Mouse (Mus musculus) gastrocnemius, postnatal 4 days (tissue): ENCODE data around the gene Arhgap22. TPM values are rescaled to one million over a fixed set of nuclear protein-coding genes. Genes with fewer than 3 reads are reported as not detected.
A peak's percentile ranks its signal among the peaks of the same experiment; 100 is the strongest.

Experiments used
- DNase-seq, 2 experiments: peaks; one replicate each; pipeline ENCODE4 v3.0.0; 2021 to 2022; ENCODE audit warnings: low spot score in 2 of 2, mixed read lengths in 2 of 2
- total RNA-seq, 2 experiments: library from RNA; stranded (reverse); gene quantifications; 2 replicates each; pipeline ENCODE4 v1.2.3; 2021

Gene Arhgap22
- total RNA-seq, 2 experiments from 2014 or later: 1.9 to 3.5 TPM

- DNase-seq: no peak
Measured at GRCm38 (mm10) chr14:33212271-33212957, 1.4 kb upstream of the Arhgap22 start.

DNA sequence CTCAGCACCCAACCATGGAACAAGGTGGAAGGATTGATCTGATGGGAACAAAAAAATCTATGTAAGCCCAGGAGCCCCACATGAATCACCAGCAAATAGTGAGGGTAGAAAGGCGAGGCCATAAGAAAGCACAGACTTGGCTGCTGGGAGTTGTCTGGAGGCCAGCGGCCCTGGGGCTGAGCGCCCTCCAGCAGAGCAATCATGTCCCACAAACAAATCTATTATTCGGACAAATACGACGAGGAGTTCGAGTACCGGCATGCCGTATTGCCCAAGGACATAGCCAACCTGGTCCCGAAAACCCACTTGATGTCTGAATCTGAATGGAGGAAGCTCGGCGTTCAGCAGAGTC lies 892 bp upstream of the Arhgap22 start:
- no peak for DNase-seq

GRCm38 (mm10) chr14:33214767-33215128 lies 922 bp downstream of the Arhgap22 start:
- DNase-seq: no peak

DNA sequence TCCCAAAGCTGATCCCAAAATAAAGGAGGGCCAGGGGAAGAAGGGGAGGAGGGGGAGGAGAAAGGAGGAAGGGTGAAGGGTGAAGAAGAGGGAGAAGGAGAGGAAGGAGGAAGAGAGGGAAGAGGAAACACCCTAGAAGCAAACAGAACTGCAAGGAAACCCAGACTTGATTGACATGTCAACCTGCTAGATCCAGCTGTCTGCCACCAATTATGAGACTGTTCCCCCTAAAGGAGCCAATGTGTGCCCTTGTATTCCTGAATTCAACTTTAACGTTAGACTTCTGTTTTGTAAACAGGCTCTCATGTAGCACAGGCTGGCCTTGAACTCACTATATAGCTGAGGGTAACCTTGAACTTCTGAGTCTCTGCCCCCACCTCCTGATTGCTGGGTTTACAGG lies 1.3 kb downstream of the Arhgap22 start:
- no peak for DNase-seq

DNA sequence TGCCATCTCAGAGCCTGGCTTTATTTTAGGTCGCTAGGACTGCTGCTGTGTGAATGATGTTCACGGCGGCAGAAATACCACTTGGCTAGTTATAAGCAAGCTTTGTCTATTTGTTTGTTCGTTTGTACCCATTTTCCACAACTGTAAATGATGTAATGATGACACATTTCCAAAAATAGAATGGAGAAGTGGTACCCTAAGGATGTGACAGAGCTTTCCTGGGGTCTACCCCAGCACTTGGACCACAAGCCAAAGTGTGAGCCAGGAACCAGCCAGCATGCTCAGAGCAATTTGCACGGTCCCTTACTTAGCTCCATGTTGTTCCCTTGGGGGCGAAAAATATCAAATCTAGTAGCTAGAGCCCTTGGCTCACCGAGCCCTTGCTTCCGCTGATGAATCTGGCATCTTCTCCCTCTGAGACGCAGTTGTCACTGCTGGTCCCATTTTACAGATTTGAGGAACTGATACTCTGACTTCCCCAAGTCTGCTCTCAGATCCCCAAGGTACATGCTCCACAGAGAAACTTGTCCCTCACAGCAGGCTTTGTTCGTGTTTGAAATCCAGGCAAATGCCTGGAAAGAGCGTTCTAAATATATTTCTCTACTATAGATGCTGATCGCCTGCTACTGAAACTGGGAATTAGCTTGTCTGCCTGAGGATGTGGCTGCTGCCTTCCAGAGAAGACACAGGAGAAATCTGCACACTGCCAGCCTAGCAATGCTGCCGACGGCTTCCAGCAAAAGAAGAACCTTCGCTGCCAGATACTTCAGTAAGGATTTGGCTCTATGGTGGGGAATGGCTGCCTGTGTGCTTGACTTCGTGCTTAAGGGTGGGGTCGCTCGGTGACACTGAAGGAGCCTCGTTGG lies 2.8 kb downstream of the Arhgap22 start:
- no peak for DNase-seq

- no peak for DNase-seq
Measured at GRCm38 (mm10) chr14:33225235-33225634, 11.4 kb downstream of the Arhgap22 start.

GRCm38 (mm10) chr14:33230672-33231071 lies 16.8 kb downstream of the Arhgap22 start:
- no peak for DNase-seq

GRCm38 (mm10) chr14:33231311-33231710 lies 17.5 kb downstream of the Arhgap22 start:
- DNase-seq: no peak

- DNase-seq: no peak
Measured at GRCm38 (mm10) chr14:33232048-33232447, 18.2 kb downstream of the Arhgap22 start.

GRCm38 (mm10) chr14:33235661-33236060 lies 21.8 kb downstream of the Arhgap22 start:
- no peak for DNase-seq

GRCm38 (mm10) chr14:33240400-33240799 lies 26.6 kb downstream of the Arhgap22 start:
- DNase-seq: no peak

DNA sequence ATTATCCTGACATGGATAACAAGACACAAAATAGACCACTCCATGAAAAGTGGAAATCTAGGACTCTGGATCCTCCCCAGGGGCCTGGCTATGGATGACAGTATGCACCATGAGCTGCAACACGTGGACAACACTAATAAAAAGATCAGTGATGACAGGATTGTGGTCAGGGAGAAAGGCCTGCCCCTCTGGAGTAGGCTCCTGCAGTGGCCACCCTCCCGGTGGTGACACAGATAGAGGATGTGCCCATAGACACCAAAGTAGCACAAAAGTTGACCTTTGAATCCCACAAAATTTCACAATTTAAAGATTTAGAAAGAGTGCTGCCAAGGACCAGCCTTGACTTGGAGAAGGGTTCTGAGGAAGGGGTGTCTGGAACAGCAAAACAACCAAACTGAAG lies 29.4 kb downstream of the Arhgap22 start:
- no peak for DNase-seq

GRCm38 (mm10) chr14:33244519-33244918 lies 30.7 kb downstream of the Arhgap22 start:
- DNase-seq: no peak

- DNase-seq: no peak
Measured at GRCm38 (mm10) chr14:33244946-33245345, 31.1 kb downstream of the Arhgap22 start.

DNA sequence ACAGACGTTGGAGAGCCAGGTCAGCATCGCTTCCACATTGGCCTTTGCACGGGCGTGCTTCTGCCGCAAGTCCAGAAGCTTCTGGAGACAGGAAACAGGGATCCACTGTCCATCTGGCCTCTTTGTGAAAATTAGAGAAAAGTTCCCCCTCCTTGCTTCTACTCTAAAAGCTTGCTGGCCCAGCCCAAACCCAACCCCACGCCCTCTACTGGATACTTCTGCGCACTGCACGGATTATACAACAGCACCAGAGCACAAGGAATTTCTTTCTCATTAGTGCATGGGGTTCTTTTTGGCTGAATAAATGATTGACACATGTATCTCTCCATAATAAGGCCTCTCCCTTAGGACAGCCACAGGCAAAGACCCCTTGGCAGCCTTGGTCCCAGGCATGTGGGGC lies 32.6 kb downstream of the Arhgap22 start:
- peak in 1 of 2 experiments; percentile 53 for DNase-seq

DNA sequence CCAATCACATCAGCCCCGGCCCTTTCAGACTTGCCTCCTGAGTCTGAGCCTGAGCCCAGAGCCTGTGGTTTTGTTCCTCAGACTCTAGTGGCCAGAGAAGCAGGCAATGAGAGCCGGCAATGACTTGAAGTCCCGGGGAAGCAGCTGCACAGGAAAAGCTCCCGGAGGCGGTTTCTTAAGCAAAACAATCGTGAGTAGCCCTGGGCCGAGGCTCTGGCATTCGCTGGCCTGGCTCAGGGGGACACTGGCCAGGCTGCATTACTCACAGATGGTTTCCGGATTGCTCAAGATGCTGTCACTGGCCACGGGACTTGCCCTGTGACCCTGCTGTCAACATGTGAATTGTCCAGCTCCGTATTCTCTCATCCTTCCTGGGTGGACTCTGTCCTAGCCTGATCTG lies 33.8 kb downstream of the Arhgap22 start:
- DNase-seq: peak; percentile 27 to 64

DNA sequence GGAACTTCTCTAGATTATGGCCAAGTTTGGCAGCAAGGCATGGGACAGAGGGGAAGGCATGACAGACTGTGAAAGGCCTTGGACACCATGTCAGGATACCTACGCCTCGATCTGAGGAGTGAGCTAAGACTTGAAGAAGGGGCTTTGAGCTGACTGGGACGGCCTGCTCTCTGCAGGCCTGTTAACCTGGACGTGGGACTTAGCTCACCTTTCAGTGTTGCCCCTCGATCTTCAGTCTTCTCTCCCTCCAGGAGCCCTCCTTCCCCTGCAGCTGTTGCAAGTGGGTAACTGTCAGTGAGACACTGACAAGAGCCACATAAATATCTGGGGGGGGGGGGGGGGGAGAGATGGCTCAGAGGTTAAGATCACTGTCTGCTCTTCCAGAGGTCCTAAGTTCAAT lies 34.9 kb downstream of the Arhgap22 start:
- no peak for DNase-seq

DNA sequence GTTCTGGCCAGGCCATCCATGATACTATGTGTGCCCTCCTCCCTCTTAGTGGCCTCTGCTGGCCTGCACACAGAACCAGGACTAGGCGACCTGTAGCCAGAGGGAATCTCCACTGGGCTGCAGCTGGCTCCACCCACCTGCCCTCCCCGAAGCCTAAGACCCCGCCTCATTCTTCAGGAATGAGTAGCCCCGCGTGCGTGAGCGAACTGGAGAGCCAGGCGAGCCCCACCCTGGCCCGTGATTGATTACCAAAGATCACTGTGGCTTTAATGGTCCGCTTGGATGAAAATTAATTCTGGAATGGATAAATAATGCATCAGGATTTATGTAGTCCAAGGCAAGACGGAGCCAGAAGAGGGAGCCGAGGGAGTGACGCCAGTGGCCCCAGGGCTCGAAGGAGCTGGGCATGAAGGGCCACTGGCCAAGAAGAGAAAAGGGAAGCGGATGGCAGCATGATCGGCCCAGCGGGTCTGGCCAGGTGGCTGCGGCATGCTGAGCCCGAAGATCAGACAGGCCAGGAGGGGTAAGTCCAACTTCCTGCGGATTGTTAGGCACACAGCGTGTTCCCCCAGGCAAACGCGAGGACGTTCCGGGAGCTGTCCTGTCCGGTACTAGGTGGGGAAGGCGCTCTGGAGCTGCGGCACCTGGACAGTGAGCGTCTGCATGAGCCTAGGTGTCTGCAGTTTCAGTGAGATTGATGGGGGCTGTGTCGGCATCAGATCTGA lies 36.6 kb downstream of the Arhgap22 start:
- DNase-seq: peak in 1 of 2 experiments; percentile 28

DNA sequence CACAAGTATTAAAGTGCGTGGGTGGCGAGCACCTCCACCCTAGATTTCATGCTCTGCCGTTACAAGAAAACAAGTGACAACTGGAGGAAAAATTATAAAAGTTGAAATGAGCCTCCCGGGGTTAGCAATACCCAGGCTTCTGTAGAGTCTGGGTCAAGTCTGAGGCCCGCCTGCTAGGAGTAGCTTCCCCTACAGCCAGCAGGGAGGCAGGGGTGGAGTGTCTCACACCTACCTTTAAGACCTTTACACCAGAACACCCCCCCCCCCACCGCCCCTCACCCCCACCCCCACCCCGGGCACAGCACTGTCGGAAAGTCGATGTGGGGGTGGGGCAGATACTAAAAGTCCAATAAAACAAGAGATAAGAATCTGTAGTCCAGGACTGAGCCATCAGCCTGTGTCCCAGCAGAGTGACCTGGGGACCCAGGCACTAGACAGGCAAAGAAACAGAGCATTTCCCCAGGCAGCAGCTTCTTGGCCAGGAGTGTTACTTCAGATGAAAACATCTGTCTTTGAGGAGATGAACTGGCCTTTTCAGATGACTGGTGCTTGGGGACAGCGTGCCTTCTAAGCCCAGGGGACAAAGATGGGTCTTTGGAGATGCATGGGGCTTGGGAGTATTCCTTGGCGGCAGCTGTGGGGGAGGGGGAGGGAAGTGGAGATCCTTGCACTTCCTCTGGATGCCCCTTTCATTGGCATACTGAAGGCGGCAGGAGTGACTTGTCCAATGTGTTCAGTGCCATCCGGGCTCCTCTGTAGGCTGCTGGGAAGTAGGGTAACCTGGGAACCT lies 37.3 kb downstream of the Arhgap22 start:
- DNase-seq: no peak

DNA sequence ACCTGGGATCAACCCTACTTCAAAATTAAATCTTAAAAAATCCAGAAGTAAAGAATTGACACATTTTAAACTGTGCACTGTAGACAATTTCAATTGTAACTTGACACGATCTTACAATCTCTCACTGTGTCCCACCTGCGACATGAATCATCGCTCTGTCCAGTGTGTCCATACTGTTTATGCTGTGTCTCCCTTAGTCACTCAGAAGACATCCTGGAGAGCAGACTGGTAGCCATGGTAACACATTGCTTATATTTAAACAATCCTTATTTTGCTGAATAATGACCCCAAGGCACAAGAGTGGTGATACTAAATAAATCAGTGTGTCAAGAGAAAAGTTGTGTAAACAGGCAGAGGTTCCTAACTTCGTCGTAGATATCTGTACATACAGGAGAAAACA lies 44.4 kb downstream of the Arhgap22 start:
- DNase-seq: no peak

GRCm38 (mm10) chr14:33260131-33260530 lies 46.3 kb downstream of the Arhgap22 start:
- DNase-seq: no peak
